Mouse (Mus musculus): ENCODE data around the gene Gm11937.
A peak's percentile ranks its signal among the peaks of the same experiment; 100 is the strongest.

Gm11937 gene

GRCm38 (mm10) chr11:99581564-99581963 lies 28.4 kb downstream of the Gm11937 start:
- no peak for DNase-seq (ENCODE audit: low read depth, low spot score)

GRCm38 (mm10) chr11:99581051-99581450 lies 28.9 kb downstream of the Gm11937 start:
- DNase-seq (ENCODE audit: low read depth, low spot score): no peak

GRCm38 (mm10) chr11:99580636-99581035 lies 29.4 kb downstream of the Gm11937 start, which contains the start of gene Krtap1-5:
Krtap1-5 (minus strand) TSS chr11:99581016.
- no peak for DNase-seq (ENCODE audit: low read depth, low spot score)

GRCm38 (mm10) chr11:99574106-99574505 lies 35.9 kb downstream of the Gm11937 start:
- DNase-seq (ENCODE audit: low read depth, low spot score): peak; percentile 79

GRCm38 (mm10) chr11:99573164-99573563 lies 36.8 kb downstream of the Gm11937 start:
- DNase-seq (ENCODE audit: low read depth, low spot score): no peak

GRCm38 (mm10) chr11:99566530-99566929 lies 43.5 kb downstream of the Gm11937 start, which contains the start of gene Krtap3-1:
Krtap3-1 (minus strand) TSS chr11:99566630.
- DNase-seq (ENCODE audit: low read depth, low spot score): no peak

- no peak for DNase-seq (ENCODE audit: low read depth, low spot score)
These were observed 47.4 kb downstream of the Gm11937 start for GRCm38 (mm10) chr11:99562580-99562979.

Data from ES-CJ7 (cell line).